Mouse (Mus musculus) G1E-ER4 (cell line): ENCODE data around the gene 4930595D18Rik. TPM values are rescaled to one million over a fixed set of nuclear protein-coding genes. Genes with fewer than 3 reads are reported as not detected.

ENCODE experiments used
- GATA1 ChIP-seq: IDR thresholded peaks from one replicate; pipeline ENCODE4 v1.8.0; 2012; ENCODE audit warnings: low read length, inconsistent platforms
- polyA plus RNA-seq: library from polyadenylated mRNA; stranded (reverse); fragments of >175 nt; gene quantifications from 2 replicates; pipeline ENCODE4 v1.2.3, GENCODE M21; 2012

Gene 4930595D18Rik
- polyA plus RNA-seq, 1 experiment, result not detected

GRCm38 (mm10) chr12:111182378-111182777 lies 1.9 kb downstream of the 4930595D18Rik start:
- TF ChIP-seq GATA1, result no peak

DNA sequence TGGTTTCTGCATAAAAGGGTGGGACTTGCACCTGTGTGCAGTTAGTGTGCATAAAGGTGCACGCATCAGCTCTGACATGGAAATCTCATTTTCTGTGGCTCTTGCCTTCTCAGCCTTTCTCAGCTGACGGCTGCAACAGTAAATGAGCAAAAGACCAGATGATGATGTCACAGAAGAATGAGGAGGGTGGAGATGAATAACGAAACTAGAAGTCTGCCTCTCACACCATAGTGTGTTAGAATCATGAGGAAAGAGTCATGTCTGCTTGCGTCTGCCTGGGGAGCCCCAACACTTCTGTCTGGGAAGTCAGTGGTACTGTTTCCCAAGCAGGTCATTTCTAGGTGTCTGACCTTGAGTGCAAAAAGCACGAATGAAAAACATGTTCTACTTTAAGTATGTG lies 2.4 kb downstream of the 4930595D18Rik start:
- no peak for TF ChIP-seq GATA1

DNA sequence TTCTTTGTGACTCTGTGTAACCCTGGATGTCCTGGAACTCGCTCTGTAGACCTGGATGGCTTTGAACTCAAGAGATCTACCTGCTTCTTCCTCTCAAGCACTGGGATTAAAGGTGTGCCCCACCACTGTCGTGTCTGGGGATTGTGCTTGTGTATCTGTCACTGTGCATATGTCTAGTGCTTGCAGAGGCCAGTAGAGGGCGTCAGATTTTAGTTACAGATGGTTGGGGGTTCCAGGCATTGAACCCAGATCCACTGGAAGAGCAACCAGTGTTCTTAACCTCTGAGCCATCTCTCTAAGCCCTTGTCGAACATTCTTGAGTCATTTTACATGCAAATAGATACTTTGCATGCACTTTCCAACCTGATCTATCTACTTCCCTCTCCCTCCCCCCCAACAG lies 5.5 kb downstream of the 4930595D18Rik start:
- no peak for TF ChIP-seq GATA1

GRCm38 (mm10) chr12:111168891-111169290 lies 15.4 kb downstream of the 4930595D18Rik start:
- TF ChIP-seq GATA1, result no peak

DNA sequence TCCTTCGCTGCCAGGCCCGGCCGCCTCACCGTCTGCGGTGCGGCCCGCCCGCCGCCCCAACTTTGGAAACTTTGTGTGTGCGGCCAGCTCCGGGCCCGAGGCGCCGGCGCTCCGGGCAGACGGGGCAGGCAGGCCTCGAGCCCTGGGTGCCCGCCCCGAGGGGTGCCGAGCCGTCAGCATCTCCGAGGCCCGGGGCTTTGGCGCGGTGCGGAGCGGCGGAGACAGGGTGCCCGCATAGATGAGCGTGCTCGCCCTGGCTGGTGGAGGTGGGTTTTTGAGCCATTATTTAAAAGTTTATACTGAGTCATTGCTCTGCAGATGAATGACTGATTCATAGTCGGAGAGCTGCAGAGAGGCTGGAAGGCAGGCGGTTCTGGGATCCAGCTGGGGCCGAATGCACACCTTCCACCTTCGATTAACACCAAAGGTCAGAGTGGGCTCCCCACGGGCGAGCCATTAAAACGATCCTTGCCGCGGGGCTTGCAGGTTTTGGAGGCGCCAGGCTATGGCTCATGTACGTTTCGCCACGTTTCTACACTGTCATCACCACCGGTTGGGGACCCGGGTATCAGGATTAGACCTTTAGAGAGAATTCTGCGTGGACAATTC lies 17.5 kb downstream of the 4930595D18Rik start:
- no peak for TF ChIP-seq GATA1

- no peak for TF ChIP-seq GATA1
These were observed 18.3 kb downstream of the 4930595D18Rik start, which contains the start of gene Traf3 for GRCm38 (mm10) chr12:111165831-111166591. Gene Traf3, plus strand, starts transcription at chr12:111166370.

DNA sequence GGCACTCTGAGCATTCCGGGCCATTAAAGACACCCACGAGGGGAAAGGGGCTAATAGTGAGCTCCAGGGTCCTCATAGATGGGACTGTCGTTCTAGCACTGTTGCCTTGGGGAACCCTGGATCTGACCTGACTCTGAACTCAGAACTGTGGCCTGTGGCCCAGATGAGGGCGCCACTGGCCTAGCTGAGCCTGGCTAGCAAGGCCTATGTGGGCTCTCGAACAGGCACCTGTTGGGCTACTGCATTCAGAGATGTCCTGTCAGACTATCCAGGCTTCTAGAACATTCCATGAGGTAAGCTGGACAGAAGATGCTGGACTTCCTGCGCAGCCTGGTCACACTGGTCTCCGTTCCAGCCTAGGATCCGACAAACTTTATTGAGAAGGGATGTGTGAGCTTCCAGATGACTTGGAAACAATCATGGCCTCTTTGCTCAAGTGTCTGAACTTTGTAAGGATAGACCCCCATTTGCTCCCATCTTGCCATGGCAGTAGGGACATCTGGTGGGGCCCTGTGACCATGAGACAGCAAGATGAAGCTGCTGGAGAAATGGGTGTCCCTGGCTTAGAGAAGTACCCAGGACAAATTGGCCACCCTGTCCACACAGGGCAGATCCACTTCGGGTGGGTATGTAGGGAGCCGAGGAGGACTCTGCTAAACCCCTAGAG lies 19.0 kb downstream of the 4930595D18Rik start:
- TF ChIP-seq GATA1, result no peak

DNA sequence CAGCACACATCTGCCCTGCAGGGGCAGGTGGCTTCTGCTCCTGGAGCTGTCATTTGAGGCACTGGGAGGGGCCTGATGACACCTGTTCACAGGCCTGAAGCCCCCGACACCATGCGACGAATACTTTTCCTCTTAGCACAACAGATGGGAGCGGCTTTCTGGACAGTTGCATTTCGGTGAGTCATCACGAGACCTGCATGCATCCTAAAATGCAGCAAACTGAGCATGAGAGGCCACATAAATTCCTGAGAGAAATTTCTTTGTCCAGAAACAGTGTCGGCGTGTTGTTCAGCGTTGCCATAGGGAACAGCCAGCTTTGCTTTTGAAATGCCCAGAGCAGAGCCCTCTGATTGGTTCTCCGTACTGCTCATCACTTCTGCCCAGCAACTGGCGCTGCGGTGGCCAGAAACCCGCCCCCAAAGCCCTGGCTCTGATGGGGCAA lies 20.0 kb downstream of the 4930595D18Rik start:
- TF ChIP-seq GATA1, result no peak

- no peak for TF ChIP-seq GATA1
These were observed 21.8 kb downstream of the 4930595D18Rik start for GRCm38 (mm10) chr12:111162312-111163061.

- no peak for TF ChIP-seq GATA1
These were observed 22.4 kb downstream of the 4930595D18Rik start for GRCm38 (mm10) chr12:111161943-111162311.

DNA sequence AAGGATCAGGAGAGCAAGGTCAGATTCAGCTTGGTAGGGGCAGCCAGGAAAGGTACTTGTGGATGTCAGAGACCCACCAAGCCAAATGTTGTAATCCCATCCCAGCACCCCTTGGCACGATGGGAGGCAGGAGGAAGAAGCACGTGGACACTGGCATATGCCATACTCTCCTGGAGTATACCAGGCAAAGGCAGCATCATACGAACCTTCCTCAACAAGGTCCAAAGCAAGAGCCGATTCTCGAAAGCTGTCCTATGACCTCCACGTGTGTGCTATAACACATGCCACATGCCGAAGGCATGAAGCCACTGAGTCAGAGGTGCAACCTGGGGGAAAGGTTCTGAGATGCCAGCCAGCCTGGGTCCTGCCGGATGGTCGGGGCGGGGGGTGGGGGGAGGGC lies 23.4 kb downstream of the 4930595D18Rik start:
- TF ChIP-seq GATA1, result no peak

DNA sequence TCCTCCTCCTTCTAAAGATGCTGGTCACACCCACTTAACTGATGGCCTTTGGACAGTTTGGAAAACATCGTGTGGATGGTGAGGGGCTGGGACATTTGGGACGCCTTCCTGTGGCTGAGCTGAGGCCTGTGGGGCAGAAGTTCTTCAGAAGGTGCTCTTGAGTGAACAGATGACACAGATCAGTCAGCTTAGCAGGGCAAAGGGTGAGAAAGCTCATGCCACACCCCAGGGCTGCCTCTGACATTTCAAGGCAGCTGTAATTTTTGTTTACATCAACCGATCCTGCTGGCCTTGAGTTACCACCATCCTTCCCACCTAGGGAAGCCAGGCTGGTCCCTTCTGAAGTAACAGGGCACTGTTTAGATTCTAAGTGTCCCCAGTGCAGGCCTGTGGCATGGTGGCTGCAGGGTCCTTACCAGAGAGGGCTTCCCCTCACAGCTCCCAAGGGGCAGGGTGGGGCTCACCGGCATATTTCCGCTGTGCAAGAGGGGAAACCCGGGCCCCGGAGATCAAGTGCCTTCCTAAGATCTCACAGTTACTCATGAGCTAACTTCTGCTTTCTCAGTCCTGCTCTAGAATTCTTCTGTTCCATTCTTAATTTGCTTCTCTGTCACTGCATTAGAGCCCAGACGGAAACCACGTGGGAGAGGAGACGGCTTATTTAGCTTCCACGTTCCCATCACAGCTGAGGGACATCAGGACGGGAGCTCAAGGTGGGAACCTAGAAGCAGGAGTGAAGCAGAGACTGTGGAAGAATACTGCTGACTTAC lies 24.4 kb downstream of the 4930595D18Rik start:
- TF ChIP-seq GATA1, result no peak

GRCm38 (mm10) chr12:111155756-111156155 lies 28.5 kb downstream of the 4930595D18Rik start:
- no peak for TF ChIP-seq GATA1

DNA sequence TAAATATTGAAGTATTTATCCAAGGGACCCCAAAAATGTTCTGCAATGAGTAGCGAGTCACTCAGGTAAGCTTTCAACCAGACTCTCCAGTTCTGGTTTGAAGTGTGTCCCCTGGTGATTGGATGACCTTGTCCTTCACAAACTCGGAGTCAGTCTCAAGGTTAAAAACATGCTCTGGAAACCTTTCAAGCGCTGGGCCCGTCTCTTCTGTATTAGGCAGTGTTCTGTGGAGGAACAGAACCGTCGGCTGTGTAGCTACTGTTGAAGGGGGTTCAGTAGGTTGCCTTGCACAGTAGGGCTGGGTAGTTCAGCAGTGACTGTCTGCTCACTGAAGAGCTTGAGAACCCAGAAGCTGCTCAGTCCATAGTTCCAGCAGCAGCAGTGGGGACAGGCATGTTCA lies 29.6 kb downstream of the 4930595D18Rik start:
- no peak for TF ChIP-seq GATA1

DNA sequence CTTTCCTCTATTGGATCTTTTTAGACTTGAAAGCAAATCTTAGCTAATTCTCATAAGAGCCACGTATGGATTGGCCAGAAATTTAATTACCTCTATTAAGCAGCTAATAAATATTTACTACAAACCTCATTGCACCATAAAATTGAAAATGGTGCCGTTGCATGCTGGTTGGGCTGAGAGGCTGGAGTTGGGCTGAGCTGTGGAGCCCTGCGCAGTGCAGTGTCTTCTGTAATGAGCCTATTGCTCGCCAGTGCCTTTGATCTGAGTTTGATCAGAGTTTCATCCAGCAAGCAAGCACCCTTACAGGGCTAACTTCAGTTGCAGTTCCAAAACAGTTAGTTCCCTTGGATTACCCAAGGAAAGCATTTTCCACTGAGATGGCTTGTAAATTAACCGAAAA lies 30.3 kb downstream of the 4930595D18Rik start:
- no peak for TF ChIP-seq GATA1
